ENCODE assay signal across 11 mouse cellular contexts in the genomic region with DNA sequence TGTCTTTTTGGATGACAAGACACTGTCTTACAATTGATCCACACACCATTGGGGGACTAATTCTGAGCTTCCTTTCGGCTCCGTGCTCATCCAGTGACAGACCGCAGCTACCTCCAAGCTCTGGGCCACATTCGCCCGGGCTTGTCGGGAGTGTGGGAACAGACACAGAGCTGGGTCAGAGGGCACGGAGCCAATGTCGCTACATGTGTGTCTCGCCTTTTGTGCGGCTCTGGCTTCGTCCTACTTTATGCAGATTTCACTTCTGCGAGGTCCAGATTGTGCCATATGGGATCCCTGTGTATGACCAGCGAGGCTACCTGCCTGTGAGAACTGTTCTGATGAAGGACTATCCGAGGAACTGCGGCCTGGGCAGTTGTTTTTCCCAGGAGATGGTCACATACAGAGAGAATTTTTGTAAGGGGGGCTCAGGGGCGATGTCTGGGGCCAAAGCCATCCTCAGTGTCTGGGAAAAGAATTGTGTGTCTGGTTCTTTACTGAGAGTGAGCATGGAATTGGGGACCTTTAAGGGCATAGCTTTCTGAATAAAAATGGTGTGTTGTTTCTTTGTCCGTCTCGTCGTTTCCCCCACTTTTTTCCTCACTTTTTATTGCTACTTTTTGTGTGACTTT.
A peak's percentile ranks its signal among the peaks of the same experiment; 100 is the strongest.
DNase-seq lines count a peak whose midpoint lies in the region; ATAC-seq lines count a peak whose summit lies in the region.
"Had no signal": no experiment of that assay in that cellular context is flagged by ENCODE, and none has a peak within 500 bp of the region (broad histone marks: within the 10 kb centered on the region; RNA-seq: fewer than 3 reads in every experiment).

No protein-coding gene starts in this region.

- WGBS in hindbrain, embryonic 12.5 days = 38% methylated on average over 19 of the region's 19 CpGs
- 22% methylated on average over 19 of the region's 19 CpGs for WGBS in neural tube, embryonic 13.5 days

- peak overlapping the region; percentile 81 for H3K27ac ChIP-seq in hindbrain, embryonic 12.5 days
- peak overlapping the region; percentile 94 for H3K27ac ChIP-seq in neural tube, embryonic 13.5 days (replicated peaks)

- no peaks in the 10 kb centered on the region for H3K9me3 ChIP-seq in hindbrain, embryonic 12.5 days (replicated peaks)
- no peaks in the 10 kb centered on the region for H3K9me3 ChIP-seq in neural tube, embryonic 13.5 days

- H3K9ac ChIP-seq in hindbrain, embryonic 12.5 days = no peak overlapping the region
- H3K9ac ChIP-seq in neural tube, embryonic 13.5 days = peak overlapping the region; percentile 72

- H3K27me3 ChIP-seq in hindbrain, embryonic 12.5 days = no peaks in the 10 kb centered on the region
- H3K27me3 ChIP-seq in neural tube, embryonic 13.5 days = no peaks in the 10 kb centered on the region

- DNase-seq in layer of hippocampus, adult 9-11 months = peak; percentile 5
- DNase-seq in layer of hippocampus, adult 9-10 months (ENCODE audit: low spot score) = no peak
- DNase-seq in cerebellum, postnatal 14 days = peak; percentile 96 to 97
- DNase-seq in left cerebral cortex, adult 11 months (ENCODE audit: low spot score) = no peak
- no peak for DNase-seq in adrenal gland, adult 18-20 months (ENCODE audit: low spot score in 2 of 2)
- DNase-seq: heart, postnatal 14 days had no signal

- peak overlapping the region; percentile 33 for H3K4me2 ChIP-seq in hindbrain, embryonic 12.5 days (replicated peaks)
- peak overlapping the region; percentile 55 for H3K4me2 ChIP-seq in neural tube, embryonic 13.5 days
- H3K4me2 ChIP-seq: liver, embryonic 11.5 days had no signal

- peak; percentile 92 for ATAC-seq in hindbrain, embryonic 12.5 days (ENCODE audit: low FRiP score)
- peak; percentile 89 for ATAC-seq in neural tube, embryonic 13.5 days (ENCODE audit: low read depth)
- no peak for ATAC-seq in megakaryocyte, adult 5-6 weeks (ENCODE audit: poor library complexity, severe bottlenecking)
- ATAC-seq: CD4-positive, CD25-positive, alpha-beta regulatory T cell, adult 4 months had no signal

- peaks cover 13% of the 10 kb centered on the region for H3K4me1 ChIP-seq in hindbrain, embryonic 12.5 days
- H3K4me1 ChIP-seq in neural tube, embryonic 13.5 days (replicated peaks) = peaks cover 38% of the 10 kb centered on the region

- H3K4me3 ChIP-seq in hindbrain, embryonic 12.5 days = no peak overlapping the region
- peak overlapping the region; percentile 26 for H3K4me3 ChIP-seq in neural tube, embryonic 13.5 days

- H3K36me3 ChIP-seq in hindbrain, embryonic 12.5 days = no peaks in the 10 kb centered on the region
- no peaks in the 10 kb centered on the region for H3K36me3 ChIP-seq in neural tube, embryonic 13.5 days

Comparison
In these comparisons a context has a peak if more than half of its experiments do, and no peak if none do; other contexts are left out.
1. DNase-seq: peak in layer of hippocampus, adult 9-11 months (single experiment) and cerebellum, postnatal 14 days (2 of 2); none in layer of hippocampus, adult 9-10 months (single experiment), left cerebral cortex, adult 11 months (single experiment) and adrenal gland, adult 18-20 months (0 of 2).